Mouse (Mus musculus): ENCODE results near the gene Lrfn5. TPM values are rescaled to one million over a fixed set of nuclear protein-coding genes. Genes with fewer than 3 reads are reported as not detected.

Lrfn5 gene
- polyA plus RNA-seq, 1 experiment from 2014 or later, result 29.0 TPM

DNA sequence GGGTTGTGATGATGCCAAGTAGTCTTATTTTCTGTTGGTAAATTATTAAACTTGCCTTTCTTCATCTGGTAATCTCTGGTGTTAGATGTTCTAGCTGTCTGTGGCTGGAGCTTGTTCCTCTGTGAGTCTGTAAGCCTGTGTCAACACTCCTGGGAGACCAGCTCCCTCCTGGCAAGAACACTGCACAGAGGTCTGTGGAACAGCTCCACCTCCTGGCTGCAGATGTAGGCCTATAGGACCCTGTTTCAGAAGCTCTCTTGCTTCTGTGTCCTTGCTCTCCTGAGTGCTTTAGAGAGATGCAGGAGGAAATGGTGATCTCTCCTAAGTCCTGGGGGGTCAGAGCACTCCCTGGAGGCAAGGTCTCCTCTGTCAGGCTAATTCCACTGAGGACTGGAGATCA lies 200.2 kb downstream of the Lrfn5 start:
- no peaks in the 10 kb centered on the region for H3K27me3 ChIP-seq
- no peak overlapping the region for H3K4me2 ChIP-seq (replicated peaks)
- ATAC-seq, result no peak
- no peak overlapping the region for H3K4me3 ChIP-seq (replicated peaks)
- no peaks in the 10 kb centered on the region for H3K4me1 ChIP-seq (replicated peaks)
- no peaks in the 10 kb centered on the region for H3K9me3 ChIP-seq
- H3K9ac ChIP-seq (replicated peaks), result no peak overlapping the region
- no peak overlapping the region for H3K27ac ChIP-seq
- H3K36me3 ChIP-seq, result no peaks in the 10 kb centered on the region

DNA sequence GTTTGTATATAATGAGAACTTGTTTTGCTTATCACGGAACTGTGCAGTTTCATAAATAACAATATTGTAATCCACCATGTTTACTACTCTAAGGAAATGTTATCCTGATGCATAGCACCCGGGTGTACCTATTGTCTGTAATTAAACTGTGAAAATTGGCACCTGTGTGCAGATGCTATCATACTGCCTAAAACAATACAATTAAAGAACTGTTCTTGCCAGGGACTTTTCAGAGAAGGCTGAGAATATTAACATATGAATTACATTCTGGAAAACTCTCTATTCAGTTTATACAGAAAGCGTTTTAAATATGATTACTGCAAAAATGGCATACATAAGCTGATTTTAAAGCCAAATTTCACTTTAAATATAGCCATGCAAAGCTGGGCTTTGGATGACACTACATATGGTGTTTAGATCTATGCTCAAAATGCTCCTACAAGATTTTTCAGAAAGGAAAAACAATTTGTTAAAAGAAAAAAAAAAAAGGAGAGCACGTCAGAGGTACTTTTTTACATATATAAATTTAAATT lies 284.2 kb downstream of the Lrfn5 start:
- ATAC-seq, result no peak
- WGBS, result 68% methylated on average over 4 of the region's 4 CpGs
- H3K4me2 ChIP-seq (replicated peaks), result no peak overlapping the region
- no peaks in the 10 kb centered on the region for H3K27me3 ChIP-seq
- H3K9me3 ChIP-seq, result no peaks in the 10 kb centered on the region
- no peaks in the 10 kb centered on the region for H3K4me1 ChIP-seq (replicated peaks)
- no peak overlapping the region for H3K9ac ChIP-seq (replicated peaks)
- no peak overlapping the region for H3K4me3 ChIP-seq (replicated peaks)
- no peaks in the 10 kb centered on the region for H3K36me3 ChIP-seq
- no peak overlapping the region for H3K27ac ChIP-seq

DNA sequence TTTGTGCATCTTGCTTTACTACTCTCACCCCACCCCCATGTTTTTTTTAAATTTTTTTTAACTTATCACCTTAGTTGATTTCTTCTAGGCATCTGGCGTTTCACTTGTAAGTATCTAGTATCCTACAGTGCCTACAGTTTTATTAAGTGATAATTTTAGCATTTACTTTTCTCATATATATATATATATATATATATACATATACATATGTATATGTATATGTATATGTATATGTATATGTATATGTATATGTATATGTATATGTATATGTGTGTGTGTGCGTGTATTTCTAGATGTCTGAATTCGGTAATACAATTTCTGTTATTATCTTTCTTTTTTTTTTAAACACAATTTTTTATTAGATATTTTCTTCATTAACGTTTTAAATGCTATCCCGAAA lies 300.7 kb downstream of the Lrfn5 start:
- H3K4me2 ChIP-seq (replicated peaks), result no peak overlapping the region
- no peak overlapping the region for H3K27ac ChIP-seq
- no peak for ATAC-seq
- H3K27me3 ChIP-seq, result no peaks in the 10 kb centered on the region
- no peak overlapping the region for H3K4me3 ChIP-seq (replicated peaks)
- H3K9ac ChIP-seq (replicated peaks), result no peak overlapping the region
- no peaks in the 10 kb centered on the region for H3K36me3 ChIP-seq
- no peaks in the 10 kb centered on the region for H3K4me1 ChIP-seq (replicated peaks)
- 86% methylated on average over 5 of the region's 5 CpGs for WGBS
- H3K9me3 ChIP-seq, result no peaks in the 10 kb centered on the region

DNA sequence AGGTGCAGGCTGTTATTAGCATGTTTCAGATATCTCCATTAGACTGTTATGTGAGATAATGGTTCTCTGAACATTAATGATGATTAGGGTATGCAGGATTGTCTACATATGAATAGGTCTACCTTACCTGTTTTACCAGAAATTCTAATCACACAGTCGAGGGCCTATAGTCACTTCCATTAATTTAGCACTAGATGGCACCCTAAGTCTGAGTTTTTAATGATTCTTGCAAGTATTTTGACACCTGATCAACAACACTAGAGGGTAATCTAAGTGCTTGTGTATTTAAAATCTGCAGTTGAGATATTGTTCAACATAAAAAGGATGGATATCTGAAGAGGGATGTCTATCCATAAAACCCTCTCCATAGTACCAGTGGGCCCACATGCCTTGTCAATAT lies 303.4 kb downstream of the Lrfn5 start:
- ATAC-seq, result no peak
- no peak overlapping the region for H3K4me2 ChIP-seq (replicated peaks)
- H3K27me3 ChIP-seq, result no peaks in the 10 kb centered on the region
- no peaks in the 10 kb centered on the region for H3K4me1 ChIP-seq (replicated peaks)
- no peaks in the 10 kb centered on the region for H3K36me3 ChIP-seq
- no peak overlapping the region for H3K9ac ChIP-seq (replicated peaks)
- no peak overlapping the region for H3K4me3 ChIP-seq (replicated peaks)
- H3K27ac ChIP-seq, result no peak overlapping the region
- WGBS, result 20% methylated on average over 1 of the region's 1 CpGs
- no peaks in the 10 kb centered on the region for H3K9me3 ChIP-seq

DNA sequence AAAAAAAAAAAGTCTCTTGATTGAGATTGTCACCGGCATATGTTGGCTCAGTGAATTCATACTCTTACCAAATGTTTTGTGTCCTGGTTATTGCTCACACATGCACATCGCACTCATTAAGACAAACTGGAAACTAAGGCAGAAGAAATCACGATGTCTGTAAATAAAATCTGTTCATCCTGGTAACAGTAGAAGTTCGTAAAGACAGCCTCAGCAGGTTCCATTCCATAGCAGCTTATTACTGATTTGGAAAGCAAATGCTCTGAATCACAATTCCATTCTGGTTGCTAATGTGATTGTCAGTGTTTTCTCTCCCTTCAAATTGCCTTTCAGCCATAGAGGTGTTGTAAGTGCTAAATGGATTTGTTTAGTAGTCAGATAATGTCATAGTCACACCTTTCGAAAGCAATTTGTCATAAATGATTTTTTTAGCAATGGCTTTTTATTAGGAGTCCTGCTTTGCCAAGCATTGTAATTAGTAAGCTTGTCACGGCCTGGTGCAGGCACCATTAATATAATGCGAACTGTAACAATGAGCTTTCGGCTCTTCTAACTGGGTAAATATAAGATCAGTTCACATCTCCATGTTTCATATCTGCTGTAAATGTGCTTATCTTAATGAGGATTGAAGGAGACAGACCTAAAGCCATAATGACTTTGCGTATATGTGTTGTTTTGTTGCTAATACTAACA lies 319.8 kb downstream of the Lrfn5 start:
- Histone ChIP-seq H3K27ac (no peak overlapping the region), H3K4me2 (replicated peaks) (no peak overlapping the region), H3K27me3 (no peaks in the 10 kb centered on the region), H3K9ac (replicated peaks) (no peak overlapping the region), H3K4me1 (replicated peaks) (no peaks in the 10 kb centered on the region), H3K36me3 (no peaks in the 10 kb centered on the region), H3K4me3 (replicated peaks) (no peak overlapping the region), H3K9me3 (no peaks in the 10 kb centered on the region)
- 75% methylated on average over 9 of the region's 9 CpGs for WGBS
- ATAC-seq, result no peak

DNA sequence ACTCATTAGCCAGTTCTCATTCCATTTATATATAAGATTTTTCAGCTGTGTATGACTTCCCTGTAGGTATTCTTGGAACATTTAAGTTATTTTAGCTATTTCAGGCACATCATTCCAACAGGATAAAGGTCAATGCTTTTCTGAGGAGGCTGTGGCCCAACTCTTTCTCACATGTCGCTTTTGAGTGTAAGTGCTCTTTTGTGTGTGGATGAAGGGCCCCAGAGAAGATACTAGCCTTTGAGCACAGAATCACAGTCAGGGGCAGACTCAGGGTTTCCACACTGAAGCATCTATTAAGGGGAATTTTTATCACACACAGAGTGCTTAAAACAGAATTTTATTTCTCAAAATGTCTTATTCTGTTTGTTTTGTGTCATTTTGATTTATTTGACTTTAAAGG lies 331.2 kb downstream of the Lrfn5 start:
- WGBS, result 32% methylated on average over 1 of the region's 1 CpGs
- ATAC-seq, result no peak
- no peaks in the 10 kb centered on the region for H3K27me3 ChIP-seq
- no peak overlapping the region for H3K4me2 ChIP-seq (replicated peaks)
- H3K9me3 ChIP-seq, result no peaks in the 10 kb centered on the region
- no peak overlapping the region for H3K4me3 ChIP-seq (replicated peaks)
- H3K9ac ChIP-seq (replicated peaks), result no peak overlapping the region
- H3K27ac ChIP-seq, result no peak overlapping the region
- H3K4me1 ChIP-seq (replicated peaks), result no peaks in the 10 kb centered on the region
- no peaks in the 10 kb centered on the region for H3K36me3 ChIP-seq
